Mouse (Mus musculus) stomach, postnatal 0 days (tissue): ENCODE data around the gene Shroom2.

Experiments
- CTCF ChIP-seq: IDR thresholded peaks from 2 replicates; pipeline ENCODE4 v1.5.1; 2016; ENCODE audit warnings: antibody characterized with exemption, low read depth, mild to moderate bottlenecking, moderate library complexity
- EP300 ChIP-seq: optimal IDR thresholded peaks from 2 replicates; pipeline ENCODE3; 2016; ENCODE audit warnings: antibody characterized with exemption

- TF ChIP-seq CTCF (no peak), EP300 (no peak)
Measured at GRCm38 (mm10) chrX:152762437-152762836, 6.8 kb downstream of the Shroom2 start.
